Mouse (Mus musculus): ENCODE measurements around the gene Zkscan3. TPM values are rescaled to one million over a fixed set of nuclear protein-coding genes. Genes with fewer than 3 reads are reported as not detected.

The Zkscan3 gene
- polyA plus RNA-seq, 1 experiment = 48.1 TPM

DNA sequence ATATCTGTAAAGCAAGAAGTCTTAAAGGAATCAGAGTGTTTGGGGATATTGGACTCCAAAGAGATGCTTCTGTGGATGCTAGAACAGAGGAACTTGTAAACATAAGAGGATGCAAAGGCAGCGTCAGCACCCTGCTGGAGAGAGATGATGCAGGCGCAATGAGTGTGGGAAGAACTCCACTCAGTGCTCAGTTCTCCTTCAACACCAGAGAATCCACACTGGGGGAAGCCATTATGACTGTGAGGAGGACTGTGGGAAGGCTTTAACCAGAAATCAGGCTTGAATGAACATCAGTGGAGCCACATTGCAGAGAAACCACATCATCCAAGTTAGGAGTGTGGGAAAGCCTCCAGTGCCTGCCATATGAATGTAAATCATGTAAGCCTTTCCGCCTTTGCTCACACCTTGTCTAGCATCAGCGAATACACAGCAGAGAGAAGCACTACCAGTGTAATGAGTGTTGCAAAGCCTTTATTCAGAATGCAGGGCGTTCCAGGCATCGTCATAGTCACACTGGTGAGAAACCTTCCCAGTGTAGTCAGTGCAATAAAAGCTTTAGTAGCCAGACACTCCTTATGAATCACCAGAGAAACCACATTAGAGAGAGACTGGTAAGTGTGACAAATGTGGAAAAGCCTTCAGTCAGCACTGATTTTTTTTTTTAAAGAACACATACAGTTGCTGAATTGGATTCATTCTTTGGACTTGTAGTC lies 14.9 kb upstream of the Zkscan3 start:
- no peak for TF ChIP-seq CTCF (IDR thresholded peaks at IDR 0.05; ENCODE audit: extremely low read depth, insufficient read depth, low read length)
- TF ChIP-seq POLR2A (IDR thresholded peaks at IDR 0.05; ENCODE audit: extremely low read depth, insufficient read depth, low read length) = no peak
- Histone ChIP-seq H3K4me1 (ENCODE audit: control insufficient read depth, insufficient read depth, low read length) (0 out of 2 replicates have a peak, but pooled peaks cover 2% of the 10 kb centered on the region), H3K4me3 (ENCODE audit: insufficient read depth, low read length) (no peak overlapping the region), H3K27ac (ENCODE audit: insufficient read depth, low read length) (no peak overlapping the region)

DNA sequence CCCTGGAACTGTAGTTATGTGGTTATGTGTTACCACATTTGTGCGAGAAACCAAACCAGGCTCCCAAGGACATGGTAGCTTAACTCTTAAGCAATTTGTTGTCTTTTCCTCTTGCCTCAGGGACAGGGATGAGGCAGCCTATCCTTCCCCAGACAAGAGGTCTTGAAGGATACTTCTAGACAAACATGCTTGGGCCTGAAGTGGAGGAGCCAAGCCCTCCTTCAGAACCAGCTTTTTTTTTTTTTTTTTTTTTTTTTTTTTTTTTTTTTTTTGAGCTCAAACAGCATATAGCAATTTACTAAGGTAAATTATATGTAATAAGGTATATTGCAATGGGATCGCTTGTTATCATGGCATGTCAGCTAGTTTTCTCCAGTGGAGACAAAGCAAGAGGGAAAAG lies 13.2 kb upstream of the Zkscan3 start:
- H3K27ac ChIP-seq (ENCODE audit: insufficient read depth, low read length) = no peak overlapping the region
- H3K4me3 ChIP-seq (ENCODE audit: insufficient read depth, low read length) = no peak overlapping the region
- H3K4me1 ChIP-seq (ENCODE audit: control insufficient read depth, insufficient read depth, low read length) = 0 out of 2 replicates have a peak, but pooled peaks cover 2% of the 10 kb centered on the region
- no peak for TF ChIP-seq POLR2A (IDR thresholded peaks at IDR 0.05; ENCODE audit: extremely low read depth, insufficient read depth, low read length)
- TF ChIP-seq CTCF (IDR thresholded peaks at IDR 0.05; ENCODE audit: extremely low read depth, insufficient read depth, low read length) = no peak

DNA sequence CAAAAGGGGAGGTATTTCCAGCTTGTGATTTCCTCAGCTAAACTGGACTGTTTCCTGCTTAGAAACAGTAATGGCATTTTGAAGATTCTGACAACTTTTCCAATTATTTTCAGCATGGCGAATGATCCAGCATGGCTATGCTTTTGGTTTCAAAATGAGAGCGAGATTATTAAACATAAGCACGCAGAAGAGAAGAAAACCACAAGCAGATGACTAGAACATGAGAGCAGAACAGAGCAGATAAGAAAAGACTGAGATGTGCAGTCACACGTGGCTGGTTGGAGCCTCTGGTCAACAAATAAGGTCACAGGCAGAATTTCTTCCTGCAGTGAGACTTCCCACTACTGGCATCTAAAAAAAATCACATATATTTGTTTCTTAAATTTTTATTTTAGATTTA lies 12.7 kb upstream of the Zkscan3 start:
- TF ChIP-seq POLR2A (IDR thresholded peaks at IDR 0.05; ENCODE audit: extremely low read depth, insufficient read depth, low read length) (no peak), CTCF (IDR thresholded peaks at IDR 0.05; ENCODE audit: extremely low read depth, insufficient read depth, low read length) (no peak)
- H3K27ac ChIP-seq (ENCODE audit: insufficient read depth, low read length) = no peak overlapping the region
- H3K4me3 ChIP-seq (ENCODE audit: insufficient read depth, low read length) = no peak overlapping the region
- 0 out of 2 replicates have a peak, but pooled peaks cover 2% of the 10 kb centered on the region for H3K4me1 ChIP-seq (ENCODE audit: control insufficient read depth, insufficient read depth, low read length)

DNA sequence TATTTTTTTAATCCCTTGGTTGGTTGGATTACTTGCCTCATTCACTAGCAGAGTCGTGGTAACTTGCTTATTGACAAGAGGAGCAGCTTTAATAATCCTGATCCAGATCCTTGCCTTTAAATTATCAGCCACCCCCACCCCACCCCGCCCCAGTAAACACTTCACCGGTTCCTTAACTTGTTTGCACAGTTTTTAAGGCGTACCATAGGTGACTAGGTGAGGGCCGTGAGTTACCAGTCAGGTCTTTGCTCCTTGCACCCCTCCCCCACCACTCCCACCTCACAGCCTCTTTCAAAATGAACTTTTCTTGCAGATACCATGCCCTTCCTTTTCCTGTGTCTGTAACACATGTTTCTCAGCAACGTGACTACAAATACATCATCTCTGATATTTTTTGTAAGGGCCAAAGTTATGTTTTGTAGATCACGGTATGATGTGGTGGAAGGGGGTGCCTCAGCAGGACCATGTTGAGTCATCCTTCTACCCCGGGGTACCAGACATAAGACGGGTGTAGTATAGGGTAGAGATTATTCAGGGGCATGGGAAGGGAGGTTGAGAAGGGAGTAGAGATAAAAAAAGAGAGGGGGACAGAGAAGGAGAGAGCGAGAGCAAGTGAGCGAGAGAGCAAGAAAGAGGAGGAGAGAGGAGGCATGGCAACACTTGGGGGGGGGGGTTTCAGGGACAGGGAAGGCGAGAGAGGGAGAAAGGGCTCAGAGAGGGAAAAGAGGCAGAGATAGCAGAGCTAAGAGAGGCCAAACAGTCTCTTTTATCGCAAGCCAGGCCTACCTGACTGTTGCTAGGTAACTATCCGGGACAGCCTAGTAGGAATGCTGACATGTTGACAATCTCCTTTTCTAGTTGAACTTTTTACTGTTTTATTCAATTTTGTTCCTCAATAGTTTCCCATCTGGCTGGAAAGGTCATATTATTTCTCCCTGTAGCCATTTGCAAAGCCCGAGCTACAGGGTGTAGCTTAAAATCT lies 12.0 kb upstream of the Zkscan3 start:
- Histone ChIP-seq H3K4me3 (ENCODE audit: insufficient read depth, low read length) (no peak overlapping the region), H3K27ac (ENCODE audit: insufficient read depth, low read length) (no peak overlapping the region), H3K4me1 (ENCODE audit: control insufficient read depth, insufficient read depth, low read length) (0 out of 2 replicates have a peak, but pooled peaks cover 2% of the 10 kb centered on the region)
- no peak for TF ChIP-seq POLR2A (IDR thresholded peaks at IDR 0.05; ENCODE audit: extremely low read depth, insufficient read depth, low read length)
- no peak for TF ChIP-seq CTCF (IDR thresholded peaks at IDR 0.05; ENCODE audit: extremely low read depth, insufficient read depth, low read length)

DNA sequence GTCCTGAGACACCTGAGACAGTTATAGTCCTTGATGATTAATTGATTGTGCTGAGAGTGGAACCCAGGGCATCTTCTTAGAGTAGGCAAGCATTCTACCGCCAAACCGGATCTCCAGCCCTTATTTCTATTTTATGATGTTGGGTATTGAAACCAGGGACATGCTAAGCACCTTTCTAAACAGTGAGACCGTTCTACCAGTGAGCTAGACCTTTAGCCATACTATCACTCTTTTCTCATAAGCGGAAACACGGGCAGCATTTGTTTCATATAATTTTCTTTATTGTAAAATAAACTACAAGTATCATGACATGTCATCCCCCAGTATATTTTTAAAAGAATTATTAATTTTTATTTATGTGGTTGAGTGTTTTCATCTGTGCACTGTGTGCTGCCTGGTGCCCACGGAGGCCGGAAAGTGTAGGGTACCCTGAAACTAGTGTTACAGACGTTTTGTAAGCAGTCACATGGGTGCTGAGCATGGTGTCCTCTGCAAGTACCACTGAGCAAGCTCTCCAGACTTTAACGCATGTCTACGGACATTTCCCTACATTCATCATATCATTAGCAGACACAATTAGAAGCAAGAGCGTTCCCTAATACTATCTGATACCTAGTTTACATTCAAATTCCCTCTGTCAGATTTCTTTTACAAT lies 6.4 kb upstream of the Zkscan3 start:
- H3K27ac ChIP-seq (ENCODE audit: insufficient read depth, low read length) = no peak overlapping the region
- TF ChIP-seq POLR2A (IDR thresholded peaks at IDR 0.05; ENCODE audit: extremely low read depth, insufficient read depth, low read length) (no peak; the same call in 1 of the 2 replicates), CTCF (IDR thresholded peaks at IDR 0.05; ENCODE audit: extremely low read depth, insufficient read depth, low read length) (no peak)

DNA sequence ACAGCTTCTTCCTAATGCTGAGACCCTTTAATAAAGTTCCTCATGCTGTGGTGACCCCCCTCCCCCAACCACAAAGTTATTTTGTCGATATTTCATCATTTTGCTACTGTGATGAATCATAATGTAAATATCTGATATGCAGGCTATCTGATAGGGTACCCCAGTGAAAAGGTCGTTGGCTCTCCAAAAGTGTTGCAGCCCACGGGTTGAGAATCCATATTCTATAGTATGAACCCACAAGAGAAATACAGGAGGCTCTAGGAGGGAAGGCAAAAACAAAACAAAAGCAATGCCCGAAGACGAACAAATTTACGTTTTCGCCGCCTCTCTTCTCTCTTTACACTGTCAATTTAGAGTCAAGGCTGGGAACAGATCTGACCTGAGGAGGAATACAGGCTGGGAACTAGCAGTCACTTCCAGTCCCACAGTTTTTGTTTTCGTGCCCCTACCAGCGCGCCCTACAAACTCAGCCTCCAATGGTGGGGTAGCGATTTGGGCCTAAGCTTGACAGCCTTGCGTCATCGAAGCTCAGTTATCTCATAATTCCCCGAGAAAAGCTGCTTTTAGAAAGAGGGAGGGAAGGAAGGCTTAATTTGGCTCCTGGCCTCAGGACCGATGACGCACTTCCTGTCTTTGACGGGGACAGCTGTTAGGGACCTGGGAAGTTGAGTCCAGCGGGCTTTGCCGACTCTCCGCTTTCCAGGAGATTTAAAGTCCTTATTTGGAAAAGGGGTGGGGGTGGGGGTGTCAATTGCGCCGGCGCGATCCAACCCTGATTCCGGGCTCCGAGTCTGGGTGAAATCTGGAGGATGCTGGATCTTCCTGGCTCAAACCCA lies 5.6 kb upstream of the Zkscan3 start:
- no peaks in the 10 kb centered on the region for H3K4me1 ChIP-seq (ENCODE audit: control insufficient read depth, insufficient read depth, low read length)
- no peak for TF ChIP-seq CTCF (IDR thresholded peaks at IDR 0.05; ENCODE audit: extremely low read depth, insufficient read depth, low read length)
- TF ChIP-seq POLR2A (IDR thresholded peaks at IDR 0.05; ENCODE audit: extremely low read depth, insufficient read depth, low read length) = peak; percentile 61
- H3K4me3 ChIP-seq (ENCODE audit: insufficient read depth, low read length) = peak overlapping the region; percentile 53
- H3K27ac ChIP-seq (ENCODE audit: insufficient read depth, low read length) = peak overlapping the region; percentile 65

More for the DNA sequence above, 6.4 kb upstream of the Zkscan3 start:
- Histone ChIP-seq H3K4me3 (ENCODE audit: insufficient read depth, low read length) (peak overlapping the region; percentile 53), H3K4me1 (ENCODE audit: control insufficient read depth, insufficient read depth, low read length) (no peaks in the 10 kb centered on the region)

DNA sequence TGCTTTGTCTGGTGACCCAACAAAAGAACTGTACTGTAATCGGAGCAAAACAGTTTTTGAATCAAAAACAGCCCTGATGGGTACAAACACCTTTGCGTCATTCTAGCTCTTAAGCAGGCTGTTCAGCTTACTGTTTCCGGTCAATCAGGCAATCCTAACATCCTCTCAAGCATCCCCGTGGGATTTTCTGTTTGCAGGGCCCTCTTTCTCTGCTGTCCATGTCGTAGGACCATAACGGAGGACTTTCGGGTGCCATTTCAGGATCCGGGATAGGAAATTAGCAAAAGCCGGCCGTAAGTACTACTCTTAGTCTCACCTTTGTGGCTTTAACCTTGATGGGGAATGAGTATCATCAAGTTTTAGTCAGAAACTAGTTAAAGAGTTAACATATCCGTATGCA lies 4.8 kb upstream of the Zkscan3 start:
- H3K4me3 ChIP-seq (ENCODE audit: insufficient read depth, low read length) = no peak overlapping the region
- TF ChIP-seq CTCF (IDR thresholded peaks at IDR 0.05; ENCODE audit: extremely low read depth, insufficient read depth, low read length) = no peak
- TF ChIP-seq POLR2A (IDR thresholded peaks at IDR 0.05; ENCODE audit: extremely low read depth, insufficient read depth, low read length) = no peak
- H3K4me1 ChIP-seq (ENCODE audit: control insufficient read depth, insufficient read depth, low read length) = no peaks in the 10 kb centered on the region
- no peak overlapping the region for H3K27ac ChIP-seq (ENCODE audit: insufficient read depth, low read length)

DNA sequence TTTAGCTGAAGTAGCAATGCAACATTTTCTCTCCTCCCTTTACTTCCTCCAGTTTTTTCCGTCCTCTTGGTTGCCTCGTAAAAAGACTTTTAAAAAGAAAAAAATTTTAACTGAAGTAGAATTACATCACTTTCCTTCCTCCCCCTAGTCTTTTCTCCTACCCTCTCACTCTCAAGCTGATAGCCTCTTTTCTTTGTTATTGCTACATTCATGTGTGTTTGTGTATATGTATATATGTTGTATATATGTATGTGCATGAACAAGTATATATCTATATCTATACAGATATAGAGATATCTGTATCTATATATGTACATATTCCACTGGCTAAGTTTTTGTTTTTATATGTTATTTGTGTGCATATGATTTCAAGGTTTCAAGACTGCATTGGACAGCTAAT lies 293 bp upstream of the Zkscan3 start:
- H3K4me1 ChIP-seq (ENCODE audit: control insufficient read depth, insufficient read depth, low read length) = peaks cover 6% of the 10 kb centered on the region

More for the DNA sequence above, 293 bp upstream of the Zkscan3 start:
- H3K4me3 ChIP-seq (ENCODE audit: insufficient read depth, low read length) = peak overlapping the region; percentile 100; the same call in 1 of the 2 replicates
- TF ChIP-seq CTCF (IDR thresholded peaks at IDR 0.05; ENCODE audit: extremely low read depth, insufficient read depth, low read length) (no peak), POLR2A (IDR thresholded peaks at IDR 0.05; ENCODE audit: extremely low read depth, insufficient read depth, low read length) (no peak)
- no peak overlapping the region for H3K27ac ChIP-seq (ENCODE audit: insufficient read depth, low read length)

Data from cortical plate, adult 2 months (tissue).